In the genomic region with DNA sequence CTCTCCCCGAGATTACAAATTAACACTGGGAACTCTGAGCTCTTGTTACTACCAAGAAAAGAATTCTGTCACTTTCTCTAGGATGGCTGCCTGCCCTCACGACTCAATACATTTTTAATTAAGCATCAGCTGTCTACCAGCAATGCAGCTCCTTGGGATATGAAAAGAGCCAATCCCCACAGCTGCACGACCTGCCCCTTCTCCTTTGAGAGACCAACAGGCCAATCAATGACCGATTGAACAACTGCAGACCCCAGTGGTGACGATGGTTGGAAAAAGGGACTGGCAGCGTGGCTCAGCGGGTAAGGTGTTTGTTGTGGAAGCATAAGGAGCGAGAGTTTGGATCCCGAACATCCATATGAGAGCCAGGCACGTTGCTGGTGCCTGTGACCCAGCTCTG, we compare ENCODE assay signal across 15 mouse cellular contexts.
A peak's percentile ranks its signal among the peaks of the same experiment; 100 is the strongest.
DNase-seq lines count a peak whose midpoint lies in the region; ATAC-seq and TF ChIP-seq lines count a peak whose summit lies in the region.
"Had no signal": no experiment of that assay in that cellular context is flagged by ENCODE, and none has a peak within 500 bp of the region (broad histone marks: within the 10 kb centered on the region; RNA-seq: fewer than 3 reads in every experiment).

No protein-coding gene starts in this region.

- no peaks in the 10 kb centered on the region for H3K36me3 ChIP-seq in forebrain, embryonic 11.5 days (ENCODE audit: control insufficient read depth, insufficient read depth, low read length)
- no peaks in the 10 kb centered on the region for H3K36me3 ChIP-seq in forebrain, embryonic 15.5 days
- no peaks in the 10 kb centered on the region for H3K36me3 ChIP-seq in hindbrain, postnatal 0 days (ENCODE audit: insufficient read depth, low read length)
- H3K36me3 ChIP-seq in neural tube, embryonic 13.5 days: no peaks in the 10 kb centered on the region
- H3K36me3 ChIP-seq in liver, embryonic 11.5 days (ENCODE audit: control insufficient read depth, insufficient read depth, low read length): no peaks in the 10 kb centered on the region
- H3K36me3 ChIP-seq: limb, embryonic 13.5 days had no signal

- peak; percentile 67 for DNase-seq in forebrain, embryonic 11.5 days (ENCODE audit: low spot score)
- DNase-seq in hindbrain, postnatal 0 days (ENCODE audit: low spot score): peak; percentile 39
- no peak for DNase-seq in liver, embryonic 11.5 days (ENCODE audit: low spot score)
- no peak for DNase-seq in lung, postnatal 25 days (ENCODE audit: low spot score)
- no peak for DNase-seq in lung, postnatal 36 days
- DNase-seq: cerebellum, adult 11-12 months; gastrocnemius, postnatal 10 days; lung, adult 18-20 months; thymus, adult 2 months had no signal

- H3K4me1 ChIP-seq in forebrain, embryonic 11.5 days (replicated peaks; ENCODE audit: control insufficient read depth, insufficient read depth, low read length): peaks cover 8% of the 10 kb centered on the region
- peaks cover 23% of the 10 kb centered on the region for H3K4me1 ChIP-seq in forebrain, embryonic 15.5 days
- peaks cover 5% of the 10 kb centered on the region; the same call in 1 of the 2 replicates for H3K4me1 ChIP-seq in hindbrain, postnatal 0 days (ENCODE audit: insufficient read depth, low read length)
- peaks cover 41% of the 10 kb centered on the region for H3K4me1 ChIP-seq in neural tube, embryonic 13.5 days (replicated peaks)
- H3K4me1 ChIP-seq in liver, embryonic 11.5 days (replicated peaks; ENCODE audit: control insufficient read depth, insufficient read depth, low read length): no peaks in the 10 kb centered on the region; the same call in 1 of the 2 replicates

- H3K4me2 ChIP-seq in forebrain, embryonic 11.5 days (ENCODE audit: low read depth, low read length, severe bottlenecking): 0 out of 2 replicates have a peak overlapping the region, but pooled peaks have one; percentile 9
- H3K4me2 ChIP-seq in forebrain, embryonic 15.5 days (replicated peaks): peak overlapping the region; percentile 7; the same call in 1 of the 2 replicates
- H3K4me2 ChIP-seq in hindbrain, postnatal 0 days (ENCODE audit: low read depth, low read length): no peak overlapping the region
- no peak overlapping the region for H3K4me2 ChIP-seq in neural tube, embryonic 13.5 days
- H3K4me2 ChIP-seq in liver, embryonic 11.5 days: no peak overlapping the region
- H3K4me2 ChIP-seq: limb, embryonic 13.5 days had no signal

- H3K4me3 ChIP-seq in forebrain, embryonic 11.5 days (ENCODE audit: low read depth, low read length): no peak overlapping the region
- no peak overlapping the region for H3K4me3 ChIP-seq in forebrain, embryonic 15.5 days
- no peak overlapping the region for H3K4me3 ChIP-seq in hindbrain, postnatal 0 days (ENCODE audit: low read length)
- no peak overlapping the region for H3K4me3 ChIP-seq in neural tube, embryonic 13.5 days
- H3K4me3 ChIP-seq in liver, embryonic 11.5 days (ENCODE audit: low read depth, low read length): no peak overlapping the region
- H3K4me3 ChIP-seq: erythroblast, embryonic 14.5 days; heart, embryonic 10.5 days; left cerebral cortex, adult 2 months; limb, embryonic 13.5 days had no signal

- H3K27ac ChIP-seq in forebrain, embryonic 11.5 days (ENCODE audit: low read depth, low read length): peak overlapping the region; percentile 71
- H3K27ac ChIP-seq in forebrain, embryonic 15.5 days (replicated peaks): peak overlapping the region; percentile 94
- H3K27ac ChIP-seq in hindbrain, postnatal 0 days: peak overlapping the region; percentile 74
- H3K27ac ChIP-seq in neural tube, embryonic 13.5 days (replicated peaks): peak overlapping the region; percentile 89
- H3K27ac ChIP-seq in liver, embryonic 11.5 days (ENCODE audit: low read depth, low read length): no peak overlapping the region
- H3K27ac ChIP-seq: heart, embryonic 10.5 days; left cerebral cortex, adult 2 months; limb, embryonic 13.5 days had no signal

- 27% methylated on average over 10 of the region's 10 CpGs for WGBS in forebrain, embryonic 11.5 days
- 11% methylated on average over 10 of the region's 10 CpGs for WGBS in forebrain, embryonic 15.5 days
- WGBS in hindbrain, postnatal 0 days: 20% methylated on average over 10 of the region's 10 CpGs
- 40% methylated on average over 10 of the region's 10 CpGs for WGBS in neural tube, embryonic 13.5 days
- 74% methylated on average over 10 of the region's 10 CpGs for WGBS in liver, embryonic 11.5 days

- H3K9ac ChIP-seq in forebrain, embryonic 11.5 days (ENCODE audit: low read length): no peak overlapping the region
- peak overlapping the region; percentile 17; the same call in 1 of the 2 replicates for H3K9ac ChIP-seq in forebrain, embryonic 15.5 days (replicated peaks)
- H3K9ac ChIP-seq in hindbrain, postnatal 0 days (replicated peaks; ENCODE audit: low read length): no peak overlapping the region
- 0 out of 2 replicates have a peak overlapping the region, but pooled peaks have one; percentile 41 for H3K9ac ChIP-seq in neural tube, embryonic 13.5 days
- H3K9ac ChIP-seq in liver, embryonic 11.5 days (ENCODE audit: low read depth, low read length): no peak overlapping the region
- H3K9ac ChIP-seq: limb, embryonic 13.5 days had no signal

- no peak for TF ChIP-seq CTCF in hindbrain, postnatal 0 days (IDR thresholded peaks at IDR 0.05; ENCODE audit: low read depth)

- no peaks in the 10 kb centered on the region for H3K9me3 ChIP-seq in forebrain, embryonic 11.5 days (ENCODE audit: control insufficient read depth, low read length)
- H3K9me3 ChIP-seq in forebrain, embryonic 15.5 days: no peaks in the 10 kb centered on the region
- H3K9me3 ChIP-seq in hindbrain, postnatal 0 days (ENCODE audit: low read length): no peaks in the 10 kb centered on the region
- no peaks in the 10 kb centered on the region for H3K9me3 ChIP-seq in neural tube, embryonic 13.5 days
- H3K9me3 ChIP-seq in liver, embryonic 11.5 days (ENCODE audit: control insufficient read depth, low read length): no peaks in the 10 kb centered on the region
- H3K9me3 ChIP-seq: heart, embryonic 10.5 days; limb, embryonic 13.5 days had no signal

- H3K27me3 ChIP-seq in forebrain, embryonic 11.5 days (ENCODE audit: control insufficient read depth, insufficient read depth, low read length): no peaks in the 10 kb centered on the region
- no peaks in the 10 kb centered on the region for H3K27me3 ChIP-seq in forebrain, embryonic 15.5 days
- 0 out of 2 replicates have a peak, but pooled peaks cover 2% of the 10 kb centered on the region for H3K27me3 ChIP-seq in hindbrain, postnatal 0 days (ENCODE audit: insufficient read depth, low read length)
- no peaks in the 10 kb centered on the region for H3K27me3 ChIP-seq in neural tube, embryonic 13.5 days
- H3K27me3 ChIP-seq in liver, embryonic 11.5 days (replicated peaks; ENCODE audit: control insufficient read depth, insufficient read depth, low read length): no peaks in the 10 kb centered on the region
- H3K27me3 ChIP-seq: limb, embryonic 13.5 days had no signal

- ATAC-seq in forebrain, embryonic 11.5 days (replicated peaks; ENCODE audit: low FRiP score): peak; percentile 71
- ATAC-seq in forebrain, embryonic 15.5 days (replicated peaks): peak; percentile 2; the same call in 1 of the 2 replicates
- peak; percentile 43; the same call in 1 of the 2 replicates for ATAC-seq in hindbrain, postnatal 0 days
- no peak for ATAC-seq in neural tube, embryonic 13.5 days (ENCODE audit: low read depth)
- ATAC-seq in liver, embryonic 11.5 days (replicated peaks; ENCODE audit: low FRiP score): no peak

Comparison
In these comparisons a context has a peak if more than half of its experiments do, and no peak if none do; other contexts are left out.
1. H3K9ac ChIP-seq: peak in forebrain, embryonic 15.5 days (single experiment) and neural tube, embryonic 13.5 days (single experiment); none in forebrain, embryonic 11.5 days (single experiment), hindbrain, postnatal 0 days (single experiment) and liver, embryonic 11.5 days (single experiment).
2. ATAC-seq: peak in forebrain, embryonic 11.5 days (single experiment), forebrain, embryonic 15.5 days (single experiment) and hindbrain, postnatal 0 days (single experiment); none in neural tube, embryonic 13.5 days (single experiment) and liver, embryonic 11.5 days (single experiment).
3. DNase-seq: peak in forebrain, embryonic 11.5 days (single experiment) and hindbrain, postnatal 0 days (single experiment); none in liver, embryonic 11.5 days (single experiment), lung, postnatal 25 days (single experiment) and lung, postnatal 36 days (single experiment).
4. H3K4me2 ChIP-seq: peak in forebrain, embryonic 11.5 days (single experiment) and forebrain, embryonic 15.5 days (single experiment); none in hindbrain, postnatal 0 days (single experiment), neural tube, embryonic 13.5 days (single experiment) and liver, embryonic 11.5 days (single experiment).